Mouse (Mus musculus) v-Abl transformed pro-B cells (cell line): ENCODE results near the gene Rhpn2.
"Not testable (repeated sequence)": the region's sequence is repeated elsewhere in the genome, so short reads cannot be mapped to it uniquely, and the experiment has no call there.

Source experiments
- in situ Hi-C, 2 experiments: fragments of 400-800 bp; cut with MboI; formaldehyde crosslinking; loops; one replicate each; pipeline ENCODE4 v1.15.1; 2025; ENCODE audit not compliant: unreplicated experiment in 2 of 2

The Rhpn2 gene

DNA sequence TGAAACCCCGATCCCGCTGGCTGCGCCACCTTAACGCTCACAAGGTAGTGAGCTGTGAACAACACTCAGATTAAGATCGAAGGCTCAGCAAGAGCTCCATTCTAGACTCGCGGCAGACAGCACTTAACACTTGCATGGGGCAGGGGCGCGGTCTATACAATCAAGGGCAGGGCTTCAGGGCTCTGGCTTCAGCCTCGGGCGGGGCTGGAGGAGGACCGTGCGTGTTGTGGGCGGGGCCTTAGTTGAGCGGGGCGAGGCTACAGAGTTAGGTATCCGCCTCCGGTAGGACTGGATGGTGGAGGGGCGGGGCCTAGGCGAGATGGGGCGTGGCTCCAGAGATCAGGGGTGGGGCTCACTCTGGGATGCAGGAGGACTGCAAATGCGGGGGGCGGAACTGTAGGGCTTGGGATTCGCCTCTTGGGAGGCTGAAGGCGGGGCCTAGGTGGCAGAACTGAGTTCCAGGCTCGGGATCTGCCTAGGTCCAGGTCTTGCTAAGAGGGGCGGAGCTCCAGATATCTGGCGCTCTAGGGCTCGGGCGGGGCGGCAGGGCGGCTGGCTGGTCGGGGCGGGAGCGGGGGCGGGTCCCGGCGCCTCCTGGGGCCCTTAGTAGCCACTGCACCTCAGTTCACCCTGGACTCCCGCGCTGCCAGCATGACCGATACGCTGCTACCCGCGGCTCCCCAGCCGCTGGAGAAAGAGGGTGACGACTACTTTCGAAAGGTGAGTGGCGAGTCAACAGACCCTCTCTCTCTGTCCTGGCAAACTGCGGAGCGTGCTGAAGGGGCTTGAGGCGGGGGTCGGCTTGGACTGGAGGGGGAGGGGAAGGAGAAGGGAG, at the start of gene Rhpn2:
Rhpn2 (plus strand) TSS at position 479 of the 835 bp plus-strand sequence.
- in situ Hi-C loops: no loop called here

DNA sequence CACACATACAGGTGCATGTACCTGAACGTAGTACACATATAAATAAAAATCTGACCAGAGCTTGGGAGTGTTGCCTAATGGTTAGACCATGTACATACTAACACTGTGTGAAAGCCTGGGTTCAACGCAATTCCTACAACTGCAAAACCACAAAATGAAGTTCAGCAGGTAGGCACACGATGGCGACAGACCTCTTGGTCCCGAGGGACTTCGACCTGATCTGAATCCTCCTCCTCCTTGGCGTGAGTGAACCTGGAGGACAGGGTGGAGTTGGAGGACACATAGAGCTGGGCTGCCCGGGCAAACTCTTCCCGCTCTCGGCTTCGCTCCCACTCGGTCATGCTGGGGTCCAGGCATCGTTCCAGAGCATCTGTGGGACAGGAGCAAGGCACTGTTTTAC, 40.5 kb upstream of the Rhpn2 start:
- in situ Hi-C loops: no loop called here

DNA sequence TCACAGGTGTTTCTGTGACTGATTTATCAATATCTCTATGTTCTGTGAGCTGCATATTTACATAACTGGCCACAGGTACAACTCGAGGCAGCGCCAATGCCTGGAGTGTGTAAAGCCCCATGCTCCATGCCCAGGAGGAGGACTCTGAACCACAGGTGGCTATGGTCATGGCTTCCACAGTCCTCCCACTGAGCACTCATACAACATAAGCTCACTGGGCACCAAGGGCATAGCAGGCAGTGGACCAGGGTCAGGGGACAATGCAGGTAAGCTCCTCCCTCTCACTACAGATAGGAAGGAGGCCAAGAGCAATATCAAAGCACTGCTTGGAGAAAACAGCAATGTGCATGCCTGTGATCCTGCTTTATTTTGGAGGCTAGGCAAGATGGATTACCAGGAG, 38.3 kb upstream of the Rhpn2 start:
- in situ Hi-C loops: no loop called here

DNA sequence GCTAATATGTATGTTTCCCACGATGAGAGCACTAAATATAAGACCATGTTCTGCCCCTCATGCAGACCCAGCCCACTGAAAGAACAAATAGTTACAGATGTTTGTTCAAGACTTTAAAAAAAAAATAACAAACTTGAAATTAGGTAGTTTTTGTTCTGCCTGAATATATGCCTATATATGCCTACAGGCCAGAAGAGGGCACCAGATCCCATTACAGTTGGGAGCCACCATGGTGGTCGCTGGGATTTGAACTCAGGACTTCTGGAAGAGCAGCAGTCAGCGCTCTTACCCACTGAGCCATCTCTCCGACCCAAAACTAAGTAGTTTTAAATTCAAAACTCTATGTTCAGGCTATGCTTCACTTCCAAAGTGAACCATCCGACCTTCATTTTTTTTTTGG, 36.1 kb upstream of the Rhpn2 start:
- in situ Hi-C loops: no loop called here

DNA sequence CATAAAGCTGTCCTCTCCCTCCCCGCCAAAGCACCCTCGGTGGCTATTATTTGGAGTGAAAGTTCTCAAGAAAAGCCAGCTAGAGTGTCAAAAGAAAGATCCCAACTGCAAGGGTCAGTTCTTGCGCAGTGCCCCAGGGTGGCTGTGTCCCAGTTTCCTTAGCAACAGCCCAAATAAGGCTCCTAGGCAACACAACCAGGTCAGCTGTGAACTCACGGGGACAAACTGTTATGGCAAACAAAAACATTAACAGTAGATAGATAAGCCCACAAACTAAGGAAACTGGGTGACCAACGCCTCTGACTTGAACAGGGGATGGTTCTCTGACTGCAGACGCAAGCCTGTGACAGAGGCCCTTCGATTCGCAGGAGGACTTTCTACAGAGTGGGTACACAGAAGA, 34.3 kb upstream of the Rhpn2 start:
- in situ Hi-C loops: no loop called here

DNA sequence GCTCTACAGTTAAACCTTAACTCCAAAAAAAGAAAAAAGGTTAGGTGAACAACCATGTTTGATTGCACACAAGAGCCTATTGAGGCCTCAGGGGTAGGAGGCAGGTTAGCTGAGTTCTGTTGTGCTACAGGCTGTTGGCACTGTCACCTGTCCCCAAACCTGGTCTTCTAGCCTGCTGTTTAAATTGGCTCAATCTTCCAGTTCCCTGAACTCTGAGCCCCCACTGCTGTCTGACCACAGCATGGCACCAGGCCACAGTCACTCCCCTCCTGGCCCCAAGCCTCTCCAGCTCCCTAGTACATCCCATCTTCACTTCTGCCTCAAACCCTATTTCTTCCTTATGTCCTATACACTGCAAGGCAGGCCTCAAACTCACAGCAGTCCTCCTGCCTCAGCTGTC, 33.2 kb upstream of the Rhpn2 start:
- in situ Hi-C loops: no loop called here

DNA sequence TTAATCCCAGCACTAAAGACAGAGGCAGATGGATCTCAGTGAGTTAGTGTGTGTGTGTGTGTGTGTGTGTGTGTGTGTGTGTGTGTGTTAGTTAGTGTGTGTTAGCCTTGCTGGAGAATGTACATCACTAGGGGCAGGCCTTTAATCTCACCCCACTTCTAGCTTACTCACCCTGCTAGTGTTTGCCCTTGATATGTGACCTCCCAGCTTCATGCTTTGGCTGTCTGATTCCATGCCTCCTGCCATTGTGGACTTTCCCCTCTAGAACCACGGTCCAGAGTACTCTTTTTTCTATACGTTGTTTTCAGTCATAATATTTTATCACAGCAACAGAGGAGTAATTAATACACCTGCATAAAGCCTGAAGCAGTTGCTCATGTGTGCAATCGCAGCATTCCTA, 22.8 kb upstream of the Rhpn2 start:
- in situ Hi-C loops: no loop called here

DNA sequence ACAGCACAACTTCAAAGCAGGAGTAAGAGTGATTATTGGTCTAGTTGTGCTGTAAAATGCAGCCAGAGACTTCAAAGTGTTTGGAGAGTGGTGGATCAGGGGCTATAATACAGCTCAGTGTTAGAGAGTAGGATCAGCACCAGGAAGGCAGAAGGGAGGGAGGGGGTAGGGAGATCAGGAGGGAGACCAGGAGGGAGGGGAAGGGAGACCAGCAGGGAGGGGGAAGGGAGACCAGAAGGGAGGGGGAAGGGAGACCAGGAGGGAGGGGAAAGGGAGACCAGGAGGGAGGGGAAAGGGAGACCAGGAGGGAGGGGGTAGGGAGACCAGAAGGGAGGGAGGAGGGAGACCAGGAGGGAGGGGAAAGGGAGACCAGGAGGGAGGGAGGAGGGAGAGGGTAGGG, 19.8 kb upstream of the Rhpn2 start:
- in situ Hi-C loops: no loop called here

DNA sequence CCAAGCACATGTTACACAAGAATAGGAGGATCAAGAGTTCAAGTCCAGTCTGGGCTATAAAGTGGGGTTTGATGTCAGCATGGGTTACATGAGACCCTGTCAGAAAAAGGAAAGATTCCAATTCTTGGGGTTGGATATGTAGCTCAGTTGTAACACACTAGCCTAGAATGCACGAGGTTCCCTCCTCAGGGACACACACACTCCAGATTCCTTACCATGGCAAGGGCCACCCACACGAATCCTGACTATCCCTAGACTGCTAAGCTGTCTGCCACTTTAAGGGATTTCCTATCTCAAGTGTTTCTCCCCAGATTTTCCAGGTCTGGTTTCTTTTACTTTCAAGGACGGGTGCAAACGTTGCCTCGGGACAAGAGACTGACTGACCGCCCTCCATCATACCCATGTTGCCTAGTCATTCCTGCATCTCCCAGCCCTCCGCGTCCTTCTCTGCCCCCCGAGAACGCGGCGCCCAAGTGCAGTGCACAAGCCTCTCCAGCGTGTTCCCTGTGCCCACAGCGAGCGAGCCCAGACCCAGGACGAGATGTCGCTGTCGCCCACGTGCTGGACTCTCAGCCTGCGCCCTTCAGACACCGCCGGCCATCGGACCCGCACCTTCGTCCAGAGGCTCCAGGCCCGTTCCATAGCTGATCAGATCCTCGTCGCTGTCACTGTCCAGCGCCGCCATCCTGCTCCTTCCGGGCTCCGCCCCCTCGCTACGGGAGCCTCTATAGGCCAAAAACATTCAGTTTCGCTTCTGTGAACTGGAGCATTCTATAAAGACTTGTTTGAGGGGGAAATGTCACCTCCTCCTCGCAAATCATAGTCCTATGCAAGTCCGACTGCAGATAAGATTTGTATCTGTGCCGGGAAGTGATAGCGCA, 16.0 kb upstream of the Rhpn2 start, which contains the start of gene Gpatch1:
Gpatch1 (minus strand) TSS at position 712 of the 881 bp plus-strand sequence.
- in situ Hi-C loops: no loop called here

DNA sequence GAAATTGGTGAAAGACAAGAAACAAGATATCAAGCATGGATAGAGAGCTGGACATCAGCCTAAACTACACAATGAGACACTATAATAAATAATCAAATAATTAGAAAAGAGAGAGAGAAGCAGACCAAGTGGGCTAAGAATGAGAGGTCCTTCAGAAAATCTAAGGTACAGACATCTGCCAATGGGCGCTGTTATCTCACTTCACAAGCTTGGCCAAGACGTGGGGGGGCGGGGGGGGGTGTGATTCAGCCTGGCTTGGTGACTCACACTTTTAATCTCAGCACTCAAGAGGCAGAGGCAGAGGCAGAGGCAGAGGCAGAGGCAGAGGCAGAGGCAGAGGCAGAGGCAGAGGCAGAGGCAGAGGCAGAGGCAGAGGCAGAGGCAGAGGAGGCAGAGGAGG, 14.7 kb upstream of the Rhpn2 start:
- in situ Hi-C loops: not testable (repeated sequence)

DNA sequence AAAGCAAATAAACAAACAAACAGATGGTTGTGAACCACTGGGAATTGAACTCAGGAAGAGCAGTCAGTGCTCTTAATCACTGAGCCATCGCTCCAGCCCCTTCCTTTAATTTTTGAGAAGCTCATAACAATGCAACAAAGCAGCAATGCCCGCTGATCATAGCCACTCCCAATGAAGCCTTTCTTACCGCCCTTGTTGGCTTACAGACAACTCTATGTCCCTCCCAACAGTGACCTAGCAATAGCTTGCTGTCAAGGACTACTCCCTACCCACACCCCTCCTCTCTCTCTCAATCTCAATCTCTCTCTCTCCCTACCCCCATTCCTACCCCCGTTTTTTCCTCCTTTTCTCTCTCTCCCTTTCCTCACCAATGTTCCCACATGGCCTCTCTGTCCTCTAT, 14.2 kb upstream of the Rhpn2 start:
- in situ Hi-C loops: no loop called here

DNA sequence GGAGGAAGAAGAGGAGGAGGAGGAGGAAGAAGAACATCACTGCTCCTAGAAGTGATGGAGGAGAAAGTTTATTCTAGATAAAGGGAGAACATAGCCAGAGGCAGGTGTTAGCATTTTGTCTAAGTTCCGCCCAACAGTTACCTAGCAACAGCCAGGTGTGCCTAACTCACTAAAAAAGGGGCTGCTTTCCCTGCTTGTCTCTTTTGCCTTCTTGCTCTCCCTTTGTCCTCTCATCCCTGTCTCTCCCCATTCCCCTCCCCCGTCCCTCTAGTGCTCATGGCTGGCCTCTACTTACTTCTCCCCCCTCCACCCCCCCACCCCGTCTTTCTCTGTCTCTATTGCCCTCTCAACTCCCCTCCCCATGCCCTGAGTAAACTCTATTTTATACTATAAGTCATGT, 11.8 kb upstream of the Rhpn2 start:
- in situ Hi-C loops: no loop called here

DNA sequence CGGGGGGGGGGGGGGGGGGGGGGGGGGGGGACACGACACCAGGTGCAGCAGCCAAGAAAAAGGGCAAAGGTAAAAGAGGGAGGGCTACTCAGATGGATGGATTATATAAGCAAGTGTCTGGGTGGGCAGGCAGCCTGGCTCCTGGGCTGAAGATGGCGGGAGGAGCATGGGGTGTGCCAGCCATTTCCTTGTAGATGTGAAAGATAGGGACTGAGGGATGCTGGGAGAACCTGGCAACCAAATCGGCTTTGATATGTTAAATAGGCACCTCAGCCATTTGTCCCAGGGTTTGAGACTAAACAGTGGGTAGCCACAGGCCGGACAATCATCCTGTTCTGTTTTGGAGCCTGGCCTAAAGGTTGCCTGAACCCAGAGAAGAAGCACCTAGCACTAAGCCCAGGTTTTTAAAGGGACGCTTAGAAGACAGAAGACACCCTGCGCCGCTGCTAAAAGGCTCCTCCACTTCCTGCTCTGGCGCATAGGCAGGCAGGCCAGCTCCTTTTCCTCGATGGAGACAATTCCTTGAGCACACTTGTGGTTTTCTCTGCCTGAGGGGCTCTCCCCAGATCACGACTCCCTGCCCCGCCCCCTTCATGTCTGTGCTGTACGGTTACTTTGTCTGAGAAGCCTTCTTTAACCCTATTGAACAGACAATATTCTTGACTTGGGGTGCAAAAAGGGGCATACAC, 11.1 kb upstream of the Rhpn2 start:
- in situ Hi-C loops: no loop called here

DNA sequence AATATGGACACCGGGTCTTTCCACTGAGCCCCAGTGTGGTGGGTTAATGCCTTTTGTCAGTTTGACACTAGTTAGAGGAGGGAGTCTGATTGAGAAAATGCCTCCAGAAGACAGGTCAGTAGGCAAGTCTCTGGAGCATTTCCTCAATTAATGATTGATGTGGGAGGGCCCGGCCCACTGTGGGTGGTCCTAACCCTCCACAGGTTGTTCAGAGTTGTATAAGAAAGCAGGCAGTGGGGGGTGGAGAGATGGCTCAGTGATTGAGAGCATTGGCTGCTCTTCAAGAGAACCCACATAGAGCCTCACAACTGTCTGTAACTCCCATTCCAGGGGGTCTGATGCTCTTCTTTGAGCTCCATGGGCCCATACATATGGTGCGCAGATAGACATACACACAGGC, 2.4 kb upstream of the Rhpn2 start:
- in situ Hi-C loops: no loop called here

DNA sequence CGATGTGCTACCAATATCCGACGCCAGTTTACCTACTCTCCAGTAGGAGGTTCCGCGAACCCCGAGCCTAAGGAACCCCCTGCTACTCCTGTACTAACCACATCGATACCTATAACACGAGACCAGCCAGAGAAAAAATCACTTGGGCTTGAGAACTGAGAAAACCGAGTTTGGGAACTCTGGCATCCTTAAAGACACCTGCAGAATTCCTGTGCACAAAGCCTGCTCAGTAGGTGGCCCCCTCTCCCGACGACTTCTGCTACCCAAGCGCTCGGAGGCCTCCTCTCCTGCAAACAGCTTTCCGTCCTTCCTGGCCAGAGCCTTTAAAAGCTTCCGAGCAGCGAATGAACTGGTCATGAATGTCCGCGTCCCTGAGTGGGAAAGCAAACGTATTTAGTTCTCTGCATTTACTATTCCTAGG, 729 bp upstream of the Rhpn2 start:
- in situ Hi-C loops: no loop called here

DNA sequence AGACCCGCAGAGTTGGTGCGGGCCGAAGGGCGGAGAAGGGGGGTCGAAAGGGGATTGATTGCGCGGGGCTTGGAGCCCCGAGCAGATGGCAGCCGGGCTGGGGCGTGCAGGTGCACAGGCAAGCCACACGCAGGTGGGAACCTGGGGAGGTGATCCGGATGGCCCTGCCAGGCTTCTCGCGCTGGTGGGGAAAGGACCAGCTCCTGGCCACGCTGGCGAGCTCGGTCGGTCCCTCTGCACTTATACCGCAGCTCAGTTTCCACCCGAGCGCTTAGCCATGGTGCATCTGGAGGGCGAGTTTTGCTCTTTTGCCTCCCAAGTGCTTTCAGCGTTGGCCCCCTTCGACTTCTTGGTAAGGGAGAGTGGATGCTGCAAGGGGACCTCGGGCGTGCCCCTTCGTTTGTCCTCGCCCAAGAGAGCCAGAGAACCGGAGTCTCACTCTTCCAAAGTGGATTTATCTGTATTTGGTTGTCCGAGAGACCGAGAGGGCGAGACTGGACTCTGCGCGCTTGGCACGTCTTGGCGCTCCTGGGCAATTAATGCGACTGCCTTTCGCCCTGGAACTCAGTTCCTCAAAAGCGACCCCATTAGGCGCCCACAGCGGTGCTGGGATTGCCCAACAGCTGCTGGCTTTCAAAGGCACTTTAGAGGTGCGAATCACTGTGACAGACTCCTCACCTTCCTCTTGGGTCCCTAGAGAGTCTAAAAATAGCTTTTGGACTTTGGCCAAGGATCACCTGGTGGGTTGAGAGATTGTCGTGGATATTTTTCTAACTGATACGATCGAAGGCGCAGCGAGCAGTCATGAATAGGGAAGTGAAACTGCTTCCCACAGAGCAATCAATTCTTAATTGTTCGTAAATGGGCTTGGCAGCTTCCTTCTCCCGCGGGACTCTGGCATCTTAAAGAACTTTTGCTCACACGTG, 820 bp downstream of the Rhpn2 start:
- in situ Hi-C loops: loop anchor here in 1 of 2 experiments (5.0 kb wide), 1 partner anchor 63 kb away; the partner anchor contains the start of genes Cep89 and Faap24

DNA sequence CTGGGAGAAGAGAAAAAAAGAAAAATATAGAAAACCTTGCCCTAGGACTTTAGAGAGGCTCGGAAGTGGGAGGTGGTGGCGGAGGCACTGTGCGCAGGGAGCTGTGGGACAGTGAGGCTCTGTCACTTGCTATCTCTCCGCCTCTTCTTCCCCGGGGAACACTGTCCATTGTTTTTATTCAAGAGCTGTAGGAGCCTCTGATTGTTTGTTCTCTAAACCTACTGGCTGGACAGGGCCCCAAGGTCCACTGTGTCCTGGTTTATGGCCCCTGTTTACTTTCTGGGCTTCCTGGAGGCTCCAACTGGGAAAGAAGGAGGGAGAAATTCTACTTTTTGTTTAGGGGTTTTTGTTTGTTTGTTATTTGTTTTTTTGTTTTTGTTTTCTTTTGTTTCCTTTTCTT, 6.2 kb downstream of the Rhpn2 start:
- in situ Hi-C loops: no loop called here

DNA sequence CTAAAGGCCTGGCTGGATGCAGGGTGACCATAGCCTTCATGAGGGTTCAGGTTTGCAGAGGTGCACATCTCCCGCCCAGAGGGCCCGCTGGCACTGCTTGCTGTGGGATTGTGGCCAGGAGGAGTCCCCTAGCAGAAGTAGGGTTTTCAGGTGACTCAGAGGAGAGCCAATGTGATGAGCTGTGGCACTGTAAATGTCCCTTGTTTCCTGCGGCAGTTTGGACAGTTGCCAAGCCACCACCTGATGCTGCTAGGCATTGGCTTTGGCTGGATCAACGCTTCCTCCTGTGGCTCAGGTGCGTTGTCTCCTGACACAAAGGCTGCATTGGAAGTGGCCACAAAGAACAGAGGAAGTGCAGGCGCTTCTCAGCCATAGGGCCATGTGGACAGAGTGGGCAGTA, 7.3 kb downstream of the Rhpn2 start:
- in situ Hi-C loops: no loop called here

DNA sequence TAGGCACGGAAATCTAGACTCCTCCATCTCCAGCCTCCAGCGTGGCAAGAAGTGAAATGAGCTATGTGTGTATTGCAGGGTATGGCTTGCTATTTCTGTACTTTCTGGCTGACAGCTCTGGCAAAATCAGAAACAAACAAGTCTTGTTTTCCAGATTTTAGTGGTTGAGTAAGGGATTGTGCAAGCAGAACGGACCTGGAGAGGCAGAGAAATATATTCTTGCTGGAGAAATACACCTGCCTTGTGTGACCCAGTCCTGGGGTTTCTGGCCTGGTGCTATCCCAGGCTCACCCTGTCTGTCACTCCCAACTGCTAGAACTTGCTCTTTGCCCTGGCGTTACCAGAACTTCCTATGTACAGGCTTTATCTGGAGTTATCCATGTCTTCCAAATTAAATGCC, 8.5 kb downstream of the Rhpn2 start:
- in situ Hi-C loops: no loop called here

DNA sequence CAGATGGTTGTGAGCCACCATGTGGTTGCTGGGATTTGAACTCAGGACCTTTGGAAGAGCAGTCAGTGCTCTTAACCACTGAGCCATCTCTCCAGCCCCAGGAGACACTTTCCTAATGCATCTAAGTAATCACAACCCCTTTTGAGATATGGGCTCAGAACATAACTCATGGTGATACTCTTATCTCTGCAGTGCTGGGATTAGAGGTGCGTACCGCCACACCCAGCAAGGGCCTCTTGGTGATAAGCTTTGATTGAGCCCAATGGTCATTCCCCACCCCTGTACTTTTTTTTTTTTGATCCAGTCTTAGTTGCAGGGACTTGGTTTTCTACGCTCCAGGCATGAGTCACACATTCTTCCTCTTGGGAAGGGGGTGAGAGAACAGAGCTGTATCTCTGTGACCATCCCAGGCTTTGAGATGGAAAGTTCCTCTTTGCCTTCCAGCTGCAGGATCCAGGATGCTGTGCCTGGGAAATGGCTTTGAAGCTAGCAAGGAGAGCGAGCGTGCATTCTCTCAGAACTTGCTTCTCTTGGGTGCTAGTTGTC, 10.9 kb downstream of the Rhpn2 start:
- in situ Hi-C loops: no loop called here
